Mouse (Mus musculus): ENCODE measurements around the gene C1rl. TPM values are rescaled to one million over a fixed set of nuclear protein-coding genes. Genes with fewer than 3 reads are reported as not detected.
"Not testable (repeated sequence)": the region's sequence is repeated elsewhere in the genome, so short reads cannot be mapped to it uniquely, and the experiment has no call there.

C1rl gene
- polyA plus RNA-seq, 1 experiment: 0.79 TPM

DNA sequence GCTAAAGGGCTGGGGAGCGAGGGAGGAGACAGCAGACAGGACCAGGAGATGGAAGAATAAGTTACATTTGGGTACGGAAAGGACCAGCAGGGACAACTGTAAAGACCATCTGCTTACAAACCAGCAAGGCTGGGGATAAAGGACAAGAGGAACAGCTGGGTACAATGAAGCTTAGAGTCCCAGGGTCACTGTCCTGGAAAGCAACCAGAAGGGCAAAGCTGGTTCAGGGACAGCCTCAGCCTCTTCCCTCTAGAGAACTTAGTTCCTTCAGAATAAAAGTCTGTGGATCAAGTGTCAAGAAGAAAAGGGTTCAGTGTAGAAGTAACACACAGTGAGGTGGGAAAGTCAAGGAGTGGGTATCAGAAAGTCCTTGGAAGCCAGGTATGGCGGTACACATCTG lies 21.8 kb upstream of the C1rl start:
- Histone ChIP-seq H3K9me3 (replicated peaks; ENCODE audit: control insufficient read depth, insufficient read depth, low read length, poor library complexity, severe bottlenecking) (no peaks in the 10 kb centered on the region), H3K27ac (ENCODE audit: insufficient read depth, low read length) (no peak overlapping the region), H3K27me3 (ENCODE audit: control insufficient read depth, insufficient read depth, low read length, poor library complexity, severe bottlenecking) (no peaks in the 10 kb centered on the region), H3K4me1 (ENCODE audit: control insufficient read depth, insufficient read depth, low read length) (peaks cover 2% of the 10 kb centered on the region), H3K36me3 (ENCODE audit: control insufficient read depth, insufficient read depth, low read length, poor library complexity, severe bottlenecking) (peaks cover 2% of the 10 kb centered on the region; the same call in 1 of the 2 replicates), H3K4me3 (ENCODE audit: low read depth, low read length) (no peak overlapping the region), H3K9ac (ENCODE audit: low read depth, poor library complexity, severe bottlenecking) (no peak overlapping the region)
- TF ChIP-seq EP300 (IDR thresholded peaks at IDR 0.05; ENCODE audit: insufficient read depth, low read depth, low read length): no peak
- no peak for TF ChIP-seq POLR2A (IDR thresholded peaks at IDR 0.05; ENCODE audit: insufficient read depth, low read length)
- TF ChIP-seq CTCF (IDR thresholded peaks at IDR 0.05; ENCODE audit: low read depth, low read length): no peak

DNA sequence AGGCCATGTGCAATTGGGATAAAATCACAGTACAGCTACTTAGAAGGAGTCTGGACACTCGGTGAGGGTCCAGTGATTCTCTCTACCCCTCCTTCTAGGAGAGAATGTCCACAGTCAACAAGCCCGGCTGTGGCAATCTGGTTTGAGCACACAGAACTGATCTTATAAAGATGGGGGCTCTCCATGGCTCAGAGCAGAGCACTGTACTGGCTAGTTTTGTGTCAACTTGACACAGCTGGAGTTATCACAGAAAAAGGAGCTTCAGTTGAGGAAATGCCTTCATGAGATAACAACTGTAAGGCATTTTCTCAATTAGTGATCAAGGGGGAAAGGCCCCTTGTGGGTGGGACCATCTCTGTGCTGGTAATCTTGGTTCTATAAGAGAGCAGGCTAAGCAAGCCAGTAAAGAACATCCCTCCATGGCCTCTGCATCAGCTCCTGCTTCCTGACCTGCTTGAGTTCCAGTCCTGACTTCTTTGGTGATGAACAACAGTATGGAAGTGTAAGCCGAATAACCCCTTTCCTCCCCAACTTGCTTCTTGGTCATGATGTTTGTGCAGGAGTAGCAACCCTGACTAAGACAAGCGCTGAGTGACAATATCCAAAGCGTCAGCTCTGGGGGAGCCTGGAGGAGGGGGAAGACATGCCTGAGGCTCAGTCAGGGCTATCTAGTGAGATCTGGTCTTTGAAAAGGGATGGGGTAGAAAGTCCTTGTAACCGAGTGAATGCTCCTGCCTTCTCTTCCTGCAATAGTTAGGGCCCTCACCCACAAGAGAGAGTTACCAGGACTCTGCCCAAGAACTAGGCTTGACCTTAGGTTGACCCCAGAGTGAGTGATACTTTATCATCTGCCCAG lies 20.9 kb upstream of the C1rl start:
- H3K4me3 ChIP-seq (ENCODE audit: low read depth, low read length); H3K9me3 ChIP-seq (replicated peaks; ENCODE audit: control insufficient read depth, insufficient read depth, low read length, poor library complexity, severe bottlenecking); H3K4me1 ChIP-seq (ENCODE audit: control insufficient read depth, insufficient read depth, low read length); H3K27me3 ChIP-seq (ENCODE audit: control insufficient read depth, insufficient read depth, low read length, poor library complexity, severe bottlenecking); H3K27ac ChIP-seq (ENCODE audit: insufficient read depth, low read length); H3K9ac ChIP-seq (ENCODE audit: low read depth, poor library complexity, severe bottlenecking); H3K36me3 ChIP-seq (ENCODE audit: control insufficient read depth, insufficient read depth, low read length, poor library complexity, severe bottlenecking): not testable (repeated sequence)

DNA sequence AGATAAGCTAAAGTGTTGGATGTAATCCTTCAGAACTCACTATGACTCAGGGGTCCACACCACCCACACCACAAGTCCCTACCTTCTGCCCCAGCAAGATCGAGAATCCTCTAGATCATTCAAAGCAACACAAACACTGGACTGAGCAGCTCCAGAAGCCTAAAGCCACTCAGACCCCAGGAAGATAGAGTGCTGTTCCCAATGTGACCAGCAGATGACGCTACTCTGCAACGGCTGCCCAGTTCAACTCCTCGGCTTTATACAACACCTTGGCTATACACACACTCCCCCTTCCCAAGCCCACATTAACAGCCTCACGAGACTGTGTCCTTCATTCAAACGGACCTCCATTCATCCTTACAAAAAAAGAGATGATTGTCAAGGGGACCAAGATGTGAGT lies 20.1 kb upstream of the C1rl start:
- no peak overlapping the region for H3K4me3 ChIP-seq (ENCODE audit: low read depth, low read length)

DNA sequence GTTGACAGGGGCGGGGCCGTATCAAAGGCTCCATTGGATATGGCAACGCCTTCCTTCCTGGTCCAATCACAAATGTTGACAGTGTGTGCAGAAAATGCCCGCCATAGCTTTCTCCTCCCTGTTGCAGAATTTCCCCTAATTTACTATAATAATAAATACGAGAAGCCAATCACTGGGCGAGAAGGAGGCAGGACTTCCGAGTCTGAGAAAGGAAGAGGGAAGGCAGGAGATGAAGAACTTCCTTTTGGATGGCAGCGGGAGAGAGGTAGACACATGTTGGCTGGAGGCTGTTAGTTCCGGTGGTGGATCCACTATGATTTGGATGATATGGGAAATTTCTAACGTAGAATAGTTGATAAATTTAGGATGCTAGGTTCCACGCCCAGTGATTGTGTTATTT lies 18.3 kb upstream of the C1rl start:
- Histone ChIP-seq H3K9ac (ENCODE audit: low read depth, poor library complexity, severe bottlenecking) (peak overlapping the region; percentile 92), H3K4me3 (ENCODE audit: low read depth, low read length) (peak overlapping the region; percentile 98), H3K27me3 (ENCODE audit: control insufficient read depth, insufficient read depth, low read length, poor library complexity, severe bottlenecking) (no peaks in the 10 kb centered on the region), H3K4me1 (ENCODE audit: control insufficient read depth, insufficient read depth, low read length) (peaks cover 2% of the 10 kb centered on the region), H3K9me3 (replicated peaks; ENCODE audit: control insufficient read depth, insufficient read depth, low read length, poor library complexity, severe bottlenecking) (no peaks in the 10 kb centered on the region), H3K36me3 (ENCODE audit: control insufficient read depth, insufficient read depth, low read length, poor library complexity, severe bottlenecking) (peaks cover 6% of the 10 kb centered on the region; the same call in 1 of the 2 replicates), H3K27ac (ENCODE audit: insufficient read depth, low read length) (peak overlapping the region; percentile 68)
- TF ChIP-seq CTCF (IDR thresholded peaks at IDR 0.05; ENCODE audit: low read depth, low read length) (no peak), POLR2A (IDR thresholded peaks at IDR 0.05; ENCODE audit: insufficient read depth, low read length) (no peak), EP300 (IDR thresholded peaks at IDR 0.05; ENCODE audit: insufficient read depth, low read depth, low read length) (no peak)

More for the DNA sequence above, 20.1 kb upstream of the C1rl start:
- Histone ChIP-seq H3K36me3 (ENCODE audit: control insufficient read depth, insufficient read depth, low read length, poor library complexity, severe bottlenecking) (peaks cover 6% of the 10 kb centered on the region; the same call in 1 of the 2 replicates), H3K27me3 (ENCODE audit: control insufficient read depth, insufficient read depth, low read length, poor library complexity, severe bottlenecking) (no peaks in the 10 kb centered on the region), H3K27ac (ENCODE audit: insufficient read depth, low read length) (no peak overlapping the region), H3K9ac (ENCODE audit: low read depth, poor library complexity, severe bottlenecking) (peak overlapping the region; percentile 92; the same call in 1 of the 2 replicates), H3K9me3 (replicated peaks; ENCODE audit: control insufficient read depth, insufficient read depth, low read length, poor library complexity, severe bottlenecking) (no peaks in the 10 kb centered on the region), H3K4me1 (ENCODE audit: control insufficient read depth, insufficient read depth, low read length) (peaks cover 2% of the 10 kb centered on the region)
- TF ChIP-seq POLR2A (IDR thresholded peaks at IDR 0.05; ENCODE audit: insufficient read depth, low read length) (no peak), EP300 (IDR thresholded peaks at IDR 0.05; ENCODE audit: insufficient read depth, low read depth, low read length) (no peak), CTCF (IDR thresholded peaks at IDR 0.05; ENCODE audit: low read depth, low read length) (peak; percentile 99)

DNA sequence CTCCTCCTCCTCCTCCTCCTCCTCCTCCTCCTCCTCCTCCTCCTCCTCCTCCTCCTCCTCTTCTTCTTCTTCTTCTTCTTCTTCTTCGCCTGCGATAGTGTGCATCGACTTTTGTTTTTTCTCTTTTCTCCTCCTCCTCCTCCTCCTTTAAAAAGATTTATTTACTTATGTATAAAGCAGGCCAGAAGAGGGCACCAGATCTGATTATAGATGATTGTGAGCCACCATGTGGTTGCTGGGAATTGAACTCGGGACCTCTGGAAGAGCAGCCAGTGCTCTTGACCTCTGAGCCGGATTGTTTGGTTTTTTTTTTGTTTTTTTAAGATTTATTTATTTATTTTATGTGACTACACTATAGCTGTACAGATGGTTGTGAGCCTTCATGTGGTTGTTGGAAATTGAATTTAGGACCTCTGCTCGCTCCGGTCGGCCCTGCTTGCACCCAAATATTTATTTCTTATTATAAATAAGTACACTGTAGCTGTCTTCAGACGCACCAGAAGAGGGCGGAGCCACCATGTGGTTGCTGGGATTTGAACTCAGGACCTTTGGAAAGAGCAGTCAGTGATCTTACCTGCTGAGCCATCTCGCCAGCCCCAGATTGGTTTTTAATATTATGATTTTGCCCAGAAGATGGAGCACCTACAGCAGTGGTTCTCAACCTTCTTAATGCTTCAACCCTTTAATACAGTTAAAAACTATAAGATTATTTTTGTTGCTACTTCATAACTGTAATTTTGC lies 17.4 kb upstream of the C1rl start:
- H3K9ac ChIP-seq (ENCODE audit: low read depth, poor library complexity, severe bottlenecking): peak overlapping the region; percentile 92
- not testable (repeated sequence) for H3K36me3 ChIP-seq (ENCODE audit: control insufficient read depth, insufficient read depth, low read length, poor library complexity, severe bottlenecking); H3K4me1 ChIP-seq (ENCODE audit: control insufficient read depth, insufficient read depth, low read length); H3K9me3 ChIP-seq (replicated peaks; ENCODE audit: control insufficient read depth, insufficient read depth, low read length, poor library complexity, severe bottlenecking); H3K27me3 ChIP-seq (ENCODE audit: control insufficient read depth, insufficient read depth, low read length, poor library complexity, severe bottlenecking)
- peak overlapping the region; percentile 71; the same call in 1 of the 2 replicates for H3K27ac ChIP-seq (ENCODE audit: insufficient read depth, low read length)
- peak overlapping the region; percentile 98 for H3K4me3 ChIP-seq (ENCODE audit: low read depth, low read length)

DNA sequence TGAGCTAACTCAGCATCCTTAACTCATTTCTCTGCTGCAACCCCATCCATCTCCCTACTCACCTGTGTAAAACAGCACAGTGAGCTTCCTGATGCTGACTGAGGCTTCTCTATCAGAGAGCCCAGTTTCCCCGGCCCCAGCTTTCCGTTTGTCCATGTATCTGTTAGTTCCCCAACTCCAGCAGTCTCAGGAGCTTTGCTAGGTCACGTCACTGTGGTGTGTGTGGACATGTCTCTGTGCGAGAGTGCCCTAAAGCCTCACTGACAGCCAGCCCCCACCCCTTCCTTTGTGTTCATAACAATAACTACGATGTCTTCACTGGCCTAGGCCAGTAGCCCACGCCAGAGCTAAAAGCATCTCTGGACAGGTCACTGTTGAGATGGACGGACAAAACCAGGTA lies 16.7 kb upstream of the C1rl start:
- Histone ChIP-seq H3K4me1 (ENCODE audit: control insufficient read depth, insufficient read depth, low read length) (peaks cover 2% of the 10 kb centered on the region), H3K27ac (ENCODE audit: insufficient read depth, low read length) (peak overlapping the region; percentile 71), H3K4me3 (ENCODE audit: low read depth, low read length) (peak overlapping the region; percentile 62), H3K36me3 (ENCODE audit: control insufficient read depth, insufficient read depth, low read length, poor library complexity, severe bottlenecking) (peaks cover 6% of the 10 kb centered on the region; the same call in 1 of the 2 replicates), H3K9ac (ENCODE audit: low read depth, poor library complexity, severe bottlenecking) (peak overlapping the region; percentile 92), H3K27me3 (ENCODE audit: control insufficient read depth, insufficient read depth, low read length, poor library complexity, severe bottlenecking) (no peaks in the 10 kb centered on the region), H3K9me3 (replicated peaks; ENCODE audit: control insufficient read depth, insufficient read depth, low read length, poor library complexity, severe bottlenecking) (no peaks in the 10 kb centered on the region)
- no peak for TF ChIP-seq POLR2A (IDR thresholded peaks at IDR 0.05; ENCODE audit: insufficient read depth, low read length)
- 0 out of 2 replicates have a peak, but pooled peaks have one; percentile 15 for TF ChIP-seq EP300 (IDR thresholded peaks at IDR 0.05; ENCODE audit: insufficient read depth, low read depth, low read length)
- TF ChIP-seq CTCF (IDR thresholded peaks at IDR 0.05; ENCODE audit: low read depth, low read length): no peak

Data from ES-Bruce4 (cell line).